Mouse (Mus musculus) lung, embryonic 14.5 days (tissue): ENCODE measurements around the gene Ttc28. TPM values are rescaled to one million over a fixed set of nuclear protein-coding genes. Genes with fewer than 3 reads are reported as not detected.

Source experiments
- ATAC-seq: fragments of 200-750 bp; cut with Nextera tagmentation; 2 replicates; pipeline ENCODE4 v1.8.0; 2017; ENCODE audit warnings: mild to moderate bottlenecking, moderate TSS enrichment, moderate library complexity; ENCODE audit not compliant: insufficient read depth
- DNase-seq: peaks from one replicate; pipeline ENCODE4 v3.0.0-alpha.2; 2015
- H3K27ac ChIP-seq: fragments of 300-500 bp; sonication (generic); 2 replicates; pipeline ENCODE4 v1.5.1; 2014; ENCODE audit warnings: low read depth, mild to moderate bottlenecking, moderate library complexity
- H3K27me3 ChIP-seq: fragments of 300-500 bp; sonication (generic); 2 replicates; pipeline ENCODE4 v1.6.1; 2014; ENCODE audit warnings: low read length, control low read depth; ENCODE audit not compliant: insufficient read depth
- H3K36me3 ChIP-seq: fragments of 300-500 bp; sonication (generic); 2 replicates; pipeline ENCODE4 v1.6.1; 2014; ENCODE audit warnings: control low read depth; ENCODE audit not compliant: insufficient read depth
- H3K4me1 ChIP-seq: fragments of 300-500 bp; sonication (generic); 2 replicates; pipeline ENCODE4 v1.6.1; 2014; ENCODE audit warnings: antibody characterized with exemption, control low read depth; ENCODE audit not compliant: insufficient read depth
- H3K4me2 ChIP-seq: fragments of 300-500 bp; sonication (generic); 2 replicates; pipeline ENCODE4 v1.6.1; 2014; ENCODE audit warnings: mild to moderate bottlenecking
- H3K4me3 ChIP-seq: fragments of 300-500 bp; sonication (generic); 2 replicates; pipeline ENCODE4 v1.5.1; 2014; ENCODE audit warnings: low read depth, low read length
- H3K9ac ChIP-seq: fragments of 300-500 bp; sonication (generic); 2 replicates; pipeline ENCODE4 v1.6.1; 2014
- H3K9me3 ChIP-seq: fragments of 300-500 bp; sonication (generic); 2 replicates; pipeline ENCODE4 v1.6.1; 2016; ENCODE audit warnings: low read depth, low read length, control low read depth
- CTCF ChIP-seq: IDR thresholded peaks from 2 replicates; pipeline ENCODE4 v1.5.1; 2016; ENCODE audit warnings: antibody characterized with exemption, low read depth
- WGBS: fragments of 180-500 bp; shearing (Covaris S2); extraction: QIAGEN DNeasy Blood & Tissue Kit; methylation state at CpG from one replicate; pipeline ENCODE4 v1.1.7; 2014; 5-methylcytosine and 5-hydroxymethylcytosine counted together
- polyA plus RNA-seq: library from polyadenylated mRNA; unstranded; fragments of >200 nt; fragmentation: Nextera tagmentation; extraction: Ambion mirVana; gene quantifications from 2 replicates; pipeline ENCODE4 v1.2.1, GENCODE M21; 2014

Gene Ttc28
- polyA plus RNA-seq, 1 experiment from 2014 or later, result 15.2 TPM

DNA sequence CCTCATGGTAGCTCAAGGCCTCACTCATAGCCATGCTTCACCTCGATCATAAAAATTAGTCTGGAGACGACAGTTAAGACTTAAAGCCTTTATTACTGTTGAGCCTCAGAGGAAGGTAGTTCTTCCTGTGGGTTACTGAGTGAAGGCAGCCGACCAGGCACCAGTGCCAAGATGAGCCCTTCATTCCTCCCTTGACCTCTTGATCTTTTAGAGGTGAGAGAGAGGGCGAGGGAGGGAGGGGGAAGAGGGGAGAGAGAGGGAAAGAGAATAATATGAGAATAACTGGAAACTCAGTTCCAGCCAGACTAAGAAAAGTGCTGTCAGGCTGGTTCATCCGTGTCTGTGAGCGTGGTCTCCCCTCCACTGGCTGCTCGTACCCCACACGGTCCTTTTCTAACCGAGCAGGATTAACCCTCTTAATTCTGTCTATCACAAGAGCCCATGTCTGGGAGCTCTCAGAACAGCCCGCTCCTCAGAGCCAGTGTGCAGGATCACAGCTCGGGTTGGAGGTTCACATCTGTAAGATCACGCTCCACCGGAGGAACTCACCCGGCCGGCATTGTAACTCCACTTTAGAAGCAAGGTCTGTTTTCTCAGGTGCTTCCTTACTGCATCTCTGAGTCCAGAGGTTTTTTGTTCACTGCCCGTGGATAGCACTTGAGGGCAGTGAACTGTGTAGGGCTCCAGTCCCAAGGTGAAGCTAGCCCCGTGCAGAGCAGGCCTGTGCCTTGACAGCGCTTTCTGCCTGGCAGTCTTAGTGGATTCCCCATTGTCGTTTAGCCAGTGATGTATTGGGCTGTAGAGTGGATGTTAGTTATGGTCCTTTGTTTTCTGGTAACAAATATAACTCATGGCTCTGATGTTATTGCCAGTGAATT is 272.5 kb downstream of the Ttc28 start:
- H3K27ac ChIP-seq, result no peak overlapping the region
- H3K9me3 ChIP-seq, result no peaks in the 10 kb centered on the region
- WGBS, result 27% methylated on average over 19 of the region's 19 CpGs
- no peaks in the 10 kb centered on the region for H3K27me3 ChIP-seq
- DNase-seq, result no peak
- H3K4me1 ChIP-seq, result 0 out of 2 replicates have a peak, but pooled peaks cover 3% of the 10 kb centered on the region
- H3K36me3 ChIP-seq, result no peaks in the 10 kb centered on the region
- no peak overlapping the region for H3K4me2 ChIP-seq
- no peak overlapping the region for H3K4me3 ChIP-seq
- no peak overlapping the region for H3K9ac ChIP-seq
- ATAC-seq, result no peak
- no peak for TF ChIP-seq CTCF

DNA sequence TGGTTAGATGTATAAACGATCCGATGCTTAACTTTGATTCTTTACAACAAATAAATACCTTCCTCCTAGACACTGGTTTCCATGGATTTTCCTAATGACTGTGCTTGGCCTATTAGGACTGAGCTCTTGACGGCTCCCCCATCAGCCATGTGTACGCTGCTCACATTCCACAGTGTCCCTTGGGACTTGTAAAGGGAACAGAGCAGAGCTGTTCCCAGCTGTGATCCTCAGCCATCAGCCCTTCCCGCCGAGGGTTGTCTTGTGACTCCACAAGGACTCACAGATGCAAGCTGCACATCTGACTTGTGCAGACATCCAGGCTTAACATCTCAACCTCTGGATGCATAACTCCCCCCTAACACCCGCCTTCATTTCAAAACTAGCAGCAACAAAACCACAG is 275.0 kb downstream of the Ttc28 start:
- ATAC-seq (peak; percentile 78; the same call in 1 of the 2 replicates), DNase-seq (peak; percentile 63)
- no peak overlapping the region for H3K4me3 ChIP-seq
- TF ChIP-seq CTCF, result no peak
- no peaks in the 10 kb centered on the region for H3K27me3 ChIP-seq
- H3K4me2 ChIP-seq, result no peak overlapping the region
- H3K9me3 ChIP-seq, result no peaks in the 10 kb centered on the region
- no peak overlapping the region for H3K9ac ChIP-seq
- H3K4me1 ChIP-seq, result peaks cover 6% of the 10 kb centered on the region
- 19% methylated on average over 7 of the region's 7 CpGs for WGBS
- no peak overlapping the region for H3K27ac ChIP-seq
- H3K36me3 ChIP-seq, result no peaks in the 10 kb centered on the region

DNA sequence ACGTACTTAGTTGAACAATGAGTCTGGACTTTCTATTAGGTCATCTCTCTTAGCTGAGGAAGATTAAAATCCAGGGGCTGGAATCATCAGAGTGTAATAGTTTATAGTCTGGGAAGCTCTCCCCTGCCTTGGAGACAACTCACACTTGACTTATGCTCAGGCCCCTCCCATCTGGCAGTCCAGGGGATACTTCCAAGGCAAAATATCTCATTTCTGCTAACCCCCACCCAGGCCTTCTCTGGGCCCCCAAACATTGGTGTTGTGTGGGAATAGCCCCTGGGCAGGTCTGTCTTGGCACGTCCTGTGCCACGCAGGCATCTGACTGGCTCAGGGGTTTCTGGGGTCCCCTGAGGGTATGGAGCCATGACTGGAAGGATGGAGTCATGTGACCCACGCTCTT is 275.7 kb downstream of the Ttc28 start:
- no peak overlapping the region for H3K4me2 ChIP-seq
- H3K9ac ChIP-seq, result no peak overlapping the region
- WGBS, result 75% methylated on average over 4 of the region's 4 CpGs
- TF ChIP-seq CTCF, result no peak
- no peaks in the 10 kb centered on the region for H3K36me3 ChIP-seq
- no peak for ATAC-seq
- no peak for DNase-seq
- no peaks in the 10 kb centered on the region for H3K9me3 ChIP-seq
- H3K4me3 ChIP-seq, result no peak overlapping the region
- H3K4me1 ChIP-seq, result peaks cover 11% of the 10 kb centered on the region
- H3K27ac ChIP-seq, result no peak overlapping the region
- no peaks in the 10 kb centered on the region for H3K27me3 ChIP-seq

DNA sequence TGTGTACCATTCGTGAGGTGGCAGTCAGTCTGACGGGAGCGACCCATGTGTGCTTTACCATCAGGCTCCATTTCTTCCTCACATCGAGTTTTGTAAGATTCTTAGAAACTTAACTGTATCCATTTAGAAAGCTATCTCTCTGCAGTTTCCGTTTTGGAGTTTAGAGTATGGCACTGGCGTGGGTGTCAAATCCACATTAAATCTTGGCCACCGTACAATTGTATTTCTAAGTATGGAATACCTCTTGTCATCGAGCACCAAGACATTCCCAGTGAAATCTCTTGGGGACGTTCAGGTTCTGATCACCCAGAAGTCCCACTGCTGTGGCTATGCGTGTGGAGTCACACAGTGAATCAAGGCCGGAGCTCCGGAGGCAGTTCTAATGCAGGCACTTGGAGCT is 276.3 kb downstream of the Ttc28 start:
- Histone ChIP-seq H3K27ac (no peak overlapping the region; the same call in 1 of the 2 replicates), H3K36me3 (no peaks in the 10 kb centered on the region), H3K4me3 (no peak overlapping the region), H3K4me2 (no peak overlapping the region), H3K4me1 (peaks cover 12% of the 10 kb centered on the region), H3K9ac (no peak overlapping the region), H3K9me3 (no peaks in the 10 kb centered on the region), H3K27me3 (no peaks in the 10 kb centered on the region)
- ATAC-seq, result no peak
- no peak for DNase-seq
- TF ChIP-seq CTCF, result no peak
- 82% methylated on average over 12 of the region's 12 CpGs for WGBS

DNA sequence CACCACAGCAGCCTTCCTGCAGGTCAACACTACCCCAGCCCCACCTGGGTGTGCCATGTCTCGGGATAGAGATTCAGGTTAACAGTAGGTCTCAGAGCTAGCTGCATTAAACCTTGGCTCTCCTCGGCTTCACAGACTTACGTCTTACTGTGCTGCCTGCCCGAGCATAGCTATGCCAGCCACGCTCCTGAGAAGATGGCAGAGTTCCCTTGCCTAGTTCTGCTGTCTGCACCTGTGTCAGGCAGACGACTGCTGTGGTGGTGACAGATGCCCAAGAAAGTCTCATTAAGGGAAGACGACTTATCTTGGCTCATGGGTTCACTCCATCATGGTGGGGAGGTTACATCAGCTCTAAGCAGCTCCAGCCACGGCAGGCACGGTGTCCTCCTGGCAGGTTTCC is 278.7 kb downstream of the Ttc28 start:
- H3K27ac ChIP-seq, result no peak overlapping the region
- H3K9ac ChIP-seq, result no peak overlapping the region
- DNase-seq (no peak), ATAC-seq (no peak)
- TF ChIP-seq CTCF, result no peak
- peaks cover 9% of the 10 kb centered on the region for H3K4me1 ChIP-seq
- no peaks in the 10 kb centered on the region for H3K36me3 ChIP-seq
- H3K4me3 ChIP-seq, result no peak overlapping the region
- no peaks in the 10 kb centered on the region for H3K27me3 ChIP-seq
- H3K9me3 ChIP-seq, result no peaks in the 10 kb centered on the region
- H3K4me2 ChIP-seq, result no peak overlapping the region
- 75% methylated on average over 9 of the region's 9 CpGs for WGBS

DNA sequence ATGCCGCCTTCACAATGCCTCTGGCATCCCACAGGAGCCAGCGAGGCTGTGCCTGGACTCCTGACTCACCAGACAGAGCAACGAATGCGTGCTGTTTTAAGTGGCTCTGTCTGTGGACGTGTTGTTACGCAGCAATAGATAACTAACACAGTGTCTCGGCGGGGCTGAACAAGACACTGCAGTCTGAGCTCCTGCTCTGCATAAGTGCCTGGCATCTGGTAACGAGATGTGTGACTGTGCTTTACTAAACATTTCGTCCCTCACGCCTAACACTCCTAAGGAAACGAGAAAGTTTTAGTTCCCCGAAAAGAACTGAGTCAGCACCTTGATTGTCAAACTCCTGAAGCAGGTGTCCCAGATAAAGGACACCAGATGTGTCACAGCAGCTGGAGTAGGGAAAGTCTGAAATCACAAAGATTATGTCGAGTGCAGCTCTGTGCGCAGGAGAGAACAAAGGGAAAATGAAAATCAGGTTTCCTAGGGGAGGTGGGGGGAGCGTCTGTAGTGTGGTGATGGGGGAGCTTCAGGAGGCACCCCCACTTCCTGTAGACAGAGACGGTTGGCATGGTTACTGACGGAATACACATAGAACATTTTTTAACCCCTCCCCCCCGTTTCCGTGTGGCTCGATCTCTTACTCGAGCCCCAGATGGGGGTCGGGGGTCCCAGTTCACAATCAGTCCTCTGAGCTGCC is 280.2 kb downstream of the Ttc28 start:
- peak; percentile 51 for DNase-seq
- TF ChIP-seq CTCF, result no peak
- 17% methylated on average over 23 of the region's 23 CpGs for WGBS
- Histone ChIP-seq H3K4me2 (peak overlapping the region; percentile 18), H3K9me3 (no peaks in the 10 kb centered on the region), H3K27me3 (no peaks in the 10 kb centered on the region), H3K27ac (peak overlapping the region; percentile 30; the same call in 1 of the 2 replicates), H3K36me3 (no peaks in the 10 kb centered on the region), H3K9ac (no peak overlapping the region), H3K4me3 (no peak overlapping the region), H3K4me1 (peaks cover 9% of the 10 kb centered on the region)
- peak; percentile 30 for ATAC-seq
